Mouse (Mus musculus) CD4-positive naive resting alpha-beta T cell, adult 76 days (primary cell): Measurements from ENCODE around the gene Krtcap3. TPM values are rescaled to one million over a fixed set of nuclear protein-coding genes. Genes with fewer than 3 reads are reported as not detected.

Source experiments
- total RNA-seq: library from RNA; stranded (reverse); gene quantifications from one replicate; pipeline ENCODE4 v1.2.4, GENCODE M21; 2023

Krtcap3 gene
- total RNA-seq: 20.0 TPM

GRCm38 (mm10) chr5:31251541-31252101 is at the start of gene Krtcap3:
Gene Krtcap3, plus strand, starts transcription at chr5:31251691.

DNA sequence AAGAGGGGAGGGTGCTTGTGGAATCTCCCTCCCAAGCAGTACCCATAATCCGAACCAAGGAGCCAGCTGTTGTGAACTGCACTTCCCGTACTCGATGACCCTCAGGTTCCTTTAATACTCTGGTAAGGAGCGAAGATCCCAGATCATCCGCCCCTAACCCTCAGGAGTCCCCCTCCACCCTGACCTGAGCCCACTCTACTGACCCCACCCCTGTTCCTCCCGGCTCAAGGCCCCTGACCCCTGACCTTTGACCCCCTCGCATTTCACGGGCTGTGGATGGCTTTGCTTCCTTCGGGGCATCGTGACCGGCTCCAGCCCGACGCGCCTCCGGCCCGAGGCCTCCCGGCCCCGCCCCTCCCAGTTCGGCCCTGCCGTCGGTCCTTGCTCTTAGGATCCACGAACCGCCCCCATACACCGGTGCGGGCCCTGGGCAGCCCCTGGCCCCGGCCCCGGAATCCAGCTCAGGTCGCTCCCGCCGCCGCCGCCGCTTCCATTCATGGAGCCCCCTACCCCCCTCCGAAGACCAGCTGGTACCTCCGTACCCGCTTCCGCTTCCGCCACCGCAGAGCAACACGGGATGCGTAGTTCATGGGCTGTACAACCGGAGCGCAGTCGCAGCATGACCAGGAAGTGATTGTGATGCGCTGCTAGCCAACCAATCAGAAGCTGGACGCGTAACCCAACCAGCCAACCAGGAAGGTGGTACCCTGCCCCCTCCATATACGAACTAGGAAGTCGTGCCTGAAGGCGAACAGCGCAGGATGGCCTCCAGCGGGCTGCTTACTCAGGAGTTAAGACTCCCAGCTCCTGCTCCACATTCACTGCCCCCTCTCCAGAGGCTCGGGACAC is 49.5 kb upstream of the Krtcap3 start, which contains the start of gene Zfp513:
Gene Zfp513 (minus strand): TSS at position 562 of the 849 bp plus-strand sequence.

DNA sequence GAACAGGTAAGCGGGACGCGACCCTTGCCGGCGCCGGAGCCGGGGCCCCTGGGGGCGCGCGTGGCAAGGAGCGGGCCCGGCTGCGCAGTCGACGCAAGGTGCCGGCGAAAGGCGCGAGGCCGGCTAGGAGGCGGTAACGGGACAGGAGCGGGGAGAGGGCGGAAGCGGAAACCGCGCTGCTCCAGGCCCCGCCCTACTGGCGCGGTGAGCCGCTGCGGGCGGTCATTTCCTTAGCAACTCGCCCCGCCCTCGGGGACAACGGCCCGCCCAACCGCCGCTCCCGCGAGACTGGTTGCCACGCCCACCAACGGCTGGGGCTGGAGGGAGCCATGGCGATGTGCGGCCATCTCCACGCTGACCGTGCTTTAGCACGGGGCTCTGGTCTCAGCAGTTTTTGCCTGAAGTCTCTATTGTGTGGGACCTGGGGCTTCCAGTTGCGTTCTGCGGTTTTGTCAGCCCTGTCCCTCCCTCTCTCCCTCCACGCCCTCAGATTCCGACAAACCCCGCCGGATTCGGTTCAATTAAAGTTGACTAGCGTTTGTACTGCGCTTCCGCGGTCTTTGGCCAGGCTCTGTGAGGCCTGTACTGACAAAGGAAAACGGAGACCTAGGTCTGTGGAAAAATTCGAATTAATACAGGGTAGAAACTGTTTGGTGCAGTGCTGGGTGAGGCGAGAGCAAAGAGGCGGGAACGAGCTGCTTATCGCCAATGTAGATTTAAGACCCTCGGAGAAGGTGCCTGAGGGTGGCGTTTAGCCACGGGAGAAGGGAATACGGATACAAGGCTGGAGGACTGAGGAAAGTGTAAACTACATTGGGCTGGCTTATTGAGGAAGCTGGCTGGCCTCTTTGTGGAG is 30.8 kb upstream of the Krtcap3 start, which contains the start of gene Ppm1g:
Gene Ppm1g (minus strand): TSS at position 240 of the 856 bp plus-strand sequence.

GRCm38 (mm10) chr5:31240637-31241521 is 10.6 kb upstream of the Krtcap3 start, which contains the start of the genes Nrbp1 and Gm9970:
Gene Nrbp1, plus strand, starts transcription at chr5:31240864.
Gene Gm9970, minus strand, starts transcription at chr5:31241232.

GRCm38 (mm10) chr5:31290521-31291360 is 39.2 kb downstream of the Krtcap3 start, which contains the start of gene Ift172:
Gene Ift172, minus strand, starts transcription at chr5:31291116.

DNA sequence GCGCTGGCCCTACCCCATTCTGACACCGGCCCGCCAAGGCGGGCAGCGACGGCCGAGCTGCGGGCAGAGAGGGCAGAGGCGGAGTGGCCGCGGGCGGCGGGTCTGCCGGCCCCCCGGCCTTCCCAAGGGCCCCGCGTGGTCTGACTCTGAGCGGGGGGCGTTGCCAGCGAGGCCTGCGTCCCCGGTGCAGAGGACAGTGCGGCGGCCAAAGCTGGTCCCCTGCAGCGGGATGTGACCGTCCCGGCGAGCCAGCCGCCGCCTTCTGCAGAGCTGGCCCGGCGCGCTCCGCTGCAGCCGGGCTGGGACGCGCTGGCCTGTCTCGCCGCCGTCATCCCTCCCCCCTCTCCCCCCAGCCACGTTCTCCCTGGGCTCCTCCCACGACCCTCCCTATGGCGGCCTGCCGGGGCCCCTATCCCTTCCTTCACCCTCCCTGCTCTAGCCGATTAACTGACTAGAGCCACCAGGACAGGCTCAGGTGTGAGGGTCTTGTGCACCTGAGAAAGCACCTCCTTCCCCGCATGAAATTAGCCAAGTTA is 44.2 kb downstream of the Krtcap3 start, which contains the start of gene Fndc4:
Gene Fndc4 (minus strand): TSS at position 475 of the 536 bp plus-strand sequence.

DNA sequence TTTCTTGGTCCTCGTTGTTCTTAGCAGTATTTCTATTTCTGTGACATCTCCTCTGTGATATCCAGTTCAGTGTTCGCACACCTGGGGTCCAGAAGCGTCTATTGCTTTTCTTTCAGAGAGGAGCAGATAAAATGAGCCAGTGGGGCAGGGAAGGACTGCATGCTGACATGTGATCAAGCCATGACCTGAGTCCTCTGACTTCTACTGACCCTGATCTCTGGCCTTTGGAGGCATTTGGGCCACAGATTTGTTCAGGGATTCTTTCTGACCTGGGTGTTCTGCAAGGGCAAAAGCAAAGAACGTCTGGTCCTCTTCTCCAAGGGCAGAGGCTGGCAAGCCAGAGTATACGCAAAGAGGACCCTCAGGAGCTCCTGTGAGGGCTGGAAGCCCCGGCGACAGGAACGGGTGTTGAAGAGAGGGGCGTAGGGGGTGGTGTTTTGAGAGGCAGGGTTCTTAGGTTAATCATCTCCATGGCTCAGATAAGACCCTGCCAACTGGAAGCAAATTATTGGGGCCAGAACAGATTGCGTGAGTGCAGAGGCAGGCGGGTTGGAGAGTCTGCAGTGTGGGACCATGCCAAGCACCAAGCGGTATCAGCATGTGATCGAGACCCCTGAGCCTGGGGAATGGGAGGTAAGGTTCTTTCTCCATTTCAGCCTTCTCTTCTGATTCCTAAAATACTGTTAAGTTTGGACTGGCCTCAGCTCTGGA is 45.7 kb downstream of the Krtcap3 start, which contains the start of gene Gckr:
Gene Gckr (plus strand): TSS at position 397 of the 711 bp plus-strand sequence.

Other genes starting within 250 kb of the Krtcap3 start
- gene Atraid, start 203.4 kb upstream of the Krtcap3 start, total RNA-seq: 32.9 TPM
- gene Slc5a6, start 202.8 kb upstream of the Krtcap3 start, total RNA-seq: 9.5 TPM
- 50.3 TPM for gene Cad, start 196.9 kb upstream of the Krtcap3 start, total RNA-seq
- not detected for gene Dnajc5g, start 145.4 kb upstream of the Krtcap3 start, total RNA-seq
- gene Slc30a3, start 143.5 kb upstream of the Krtcap3 start, total RNA-seq: 1.3 TPM
- gene Trim54, start 135.0 kb upstream of the Krtcap3 start, total RNA-seq: not detected
- not detected for gene Ucn, start 112.9 kb upstream of the Krtcap3 start, total RNA-seq
- gene Mpv17, start 97.4 kb upstream of the Krtcap3 start, total RNA-seq: 18.9 TPM
- 5.2 TPM for gene Gm29609, start 71.8 kb upstream of the Krtcap3 start, total RNA-seq
- 168 TPM for gene Gtf3c2, start 71.5 kb upstream of the Krtcap3 start, total RNA-seq
- 68.5 TPM for gene Snx17, start 58.5 kb upstream of the Krtcap3 start, total RNA-seq
- gene Eif2b4, start 58.3 kb upstream of the Krtcap3 start, total RNA-seq: 36.4 TPM
- gene Zfp513, start 49.4 kb upstream of the Krtcap3 start, total RNA-seq: 27.9 TPM
- gene Ppm1g, start 31.0 kb upstream of the Krtcap3 start, total RNA-seq: 128 TPM
- 190 TPM for gene Nrbp1, start 10.8 kb upstream of the Krtcap3 start, total RNA-seq
- not detected for gene Gm9970, start 10.5 kb upstream of the Krtcap3 start, total RNA-seq
- gene Ift172, start 39.4 kb downstream of the Krtcap3 start, total RNA-seq: 15.1 TPM
- gene Fndc4, start 44.4 kb downstream of the Krtcap3 start, total RNA-seq: not detected
- not detected for gene Gckr, start 45.8 kb downstream of the Krtcap3 start, total RNA-seq
- gene Zfp512, start 200.7 kb downstream of the Krtcap3 start, total RNA-seq: 40.9 TPM
- 0.21 TPM for gene 4930548H24Rik, start 234.0 kb downstream of the Krtcap3 start, total RNA-seq
- 41.3 TPM for gene Gpn1, start 243.1 kb downstream of the Krtcap3 start, total RNA-seq